Mouse (Mus musculus) kidney, postnatal 4 days (tissue): Measurements from ENCODE around the gene Tigit.

Experiments
- DNase-seq, 2 experiments: peaks; one replicate each; pipeline ENCODE4 v3.0.0; 2021; ENCODE audit warnings: mixed read lengths in 2 of 2

Gene Tigit

GRCm38 (mm10) chr16:43664861-43665260 is 915 bp upstream of the Tigit start:
- DNase-seq, result no peak

DNA sequence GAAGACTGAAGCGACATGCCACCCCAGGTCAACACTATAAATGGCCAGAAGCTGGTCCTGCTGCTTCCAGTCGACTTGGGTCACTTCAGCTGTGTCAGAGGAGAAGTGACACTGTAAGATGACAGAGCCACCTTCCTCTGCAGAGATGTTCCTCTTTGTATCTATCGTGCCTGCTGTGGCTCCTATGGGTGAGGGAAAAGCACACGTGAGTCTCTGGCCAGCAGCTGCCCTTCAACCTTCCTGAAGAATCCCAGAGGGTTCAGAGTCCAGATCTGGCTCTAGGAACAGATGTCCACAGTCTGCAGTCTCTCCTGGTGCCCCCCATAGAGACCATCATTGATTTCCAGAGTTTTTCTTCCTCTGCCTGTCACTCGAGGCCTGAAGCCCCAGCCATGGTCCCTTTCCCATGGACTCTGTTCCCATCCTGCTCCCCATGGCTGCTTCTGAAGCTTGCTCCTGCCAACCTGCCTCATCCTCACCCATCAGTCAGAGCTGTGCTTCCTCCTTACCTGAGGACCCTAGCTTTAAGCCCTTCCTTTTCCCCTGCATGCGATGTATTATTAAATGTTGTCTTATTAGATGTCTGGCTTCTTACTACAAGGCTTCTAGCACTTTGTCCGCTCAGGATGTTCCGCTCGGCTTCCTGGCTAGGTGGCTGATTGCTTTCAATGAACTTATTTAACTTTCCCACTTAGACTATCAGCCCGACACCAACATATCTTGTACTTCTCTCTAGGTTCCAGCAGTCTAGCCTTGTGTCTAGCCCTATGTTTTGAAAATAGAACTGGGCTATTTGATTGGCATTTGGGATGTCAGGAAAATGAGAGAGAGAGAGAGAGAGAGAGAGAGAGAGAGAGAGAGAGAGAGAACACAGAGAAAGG is 1.6 kb downstream of the Tigit start:
- no peak for DNase-seq

- DNase-seq, result no peak
These were observed 2.4 kb downstream of the Tigit start for GRCm38 (mm10) chr16:43661576-43661975.

GRCm38 (mm10) chr16:43655183-43655787 is 8.7 kb downstream of the Tigit start:
- no peak for DNase-seq

DNA sequence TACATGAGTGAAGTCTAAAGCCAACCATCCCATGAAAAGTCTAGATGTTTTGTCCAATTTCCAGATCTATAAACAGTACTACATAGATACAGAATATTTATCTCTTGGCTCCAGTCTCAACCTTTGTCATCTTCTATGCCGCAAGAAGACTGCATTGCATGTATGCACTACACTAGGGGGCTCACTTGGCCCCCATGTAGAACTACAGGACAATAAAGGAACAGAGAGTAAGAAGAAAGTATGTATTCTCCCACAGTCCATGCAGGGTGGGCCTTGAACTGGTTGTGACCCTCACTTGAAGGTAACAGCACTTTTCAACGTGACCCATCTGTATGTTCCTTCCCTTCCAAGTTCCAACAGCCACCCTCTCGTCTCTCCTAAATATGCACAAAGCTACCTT is 9.7 kb downstream of the Tigit start:
- no peak for DNase-seq

DNA sequence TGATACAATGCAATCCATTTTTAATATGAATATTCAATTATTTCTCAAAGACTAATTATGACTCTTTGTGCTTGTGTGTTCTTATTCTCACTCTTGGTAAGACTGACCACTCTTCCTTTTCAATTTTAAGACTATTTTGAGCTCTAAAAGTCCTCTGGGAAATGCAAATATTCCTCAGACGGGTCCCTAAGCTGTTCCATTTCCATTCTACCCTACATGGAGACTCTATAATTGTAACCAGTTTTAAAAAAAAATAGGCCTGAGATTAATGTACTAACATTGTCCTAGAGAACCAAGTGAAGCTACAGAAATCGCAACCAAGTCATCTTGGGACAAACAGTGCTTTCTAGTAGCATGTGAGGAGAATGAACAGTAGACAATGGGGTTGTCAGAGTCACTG is 10.7 kb downstream of the Tigit start:
- DNase-seq, result no peak

DNA sequence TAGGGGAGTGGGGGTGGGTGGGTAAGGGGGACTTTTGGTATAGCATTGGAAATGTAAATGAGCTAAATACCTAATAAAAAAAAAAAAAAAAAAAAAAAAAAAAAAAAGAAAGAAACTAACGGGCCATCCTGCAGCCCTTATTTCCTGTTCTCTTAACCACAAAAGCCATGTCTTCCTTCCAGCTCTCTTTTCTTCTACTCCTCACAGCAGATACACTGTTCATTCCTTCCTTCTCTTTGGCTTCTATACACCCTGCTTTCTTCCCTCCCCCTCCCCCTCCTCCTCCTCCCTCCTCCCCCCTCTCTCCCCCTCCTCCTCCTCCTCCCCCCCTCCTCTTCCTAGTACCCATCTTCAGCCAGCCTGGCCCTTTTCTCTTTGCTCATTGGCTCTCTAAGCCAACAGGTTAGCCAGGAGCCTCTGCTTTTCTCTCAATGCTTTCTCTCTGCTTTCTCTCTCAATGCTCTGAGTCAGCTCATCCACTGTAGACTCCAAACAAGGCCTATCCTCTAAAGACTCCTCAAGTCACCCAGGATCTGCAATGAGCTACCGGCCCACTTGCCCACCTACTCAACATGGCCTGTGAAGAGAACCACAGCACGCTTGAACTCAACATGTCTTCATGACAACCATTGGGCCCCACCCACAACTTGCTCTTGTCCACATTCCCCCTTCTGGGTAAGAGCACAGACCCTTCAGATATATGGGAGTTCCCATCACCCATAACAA is 13.4 kb downstream of the Tigit start:
- DNase-seq, result no peak

- DNase-seq, result no peak
These were observed 16.3 kb downstream of the Tigit start for GRCm38 (mm10) chr16:43647641-43648040.

DNA sequence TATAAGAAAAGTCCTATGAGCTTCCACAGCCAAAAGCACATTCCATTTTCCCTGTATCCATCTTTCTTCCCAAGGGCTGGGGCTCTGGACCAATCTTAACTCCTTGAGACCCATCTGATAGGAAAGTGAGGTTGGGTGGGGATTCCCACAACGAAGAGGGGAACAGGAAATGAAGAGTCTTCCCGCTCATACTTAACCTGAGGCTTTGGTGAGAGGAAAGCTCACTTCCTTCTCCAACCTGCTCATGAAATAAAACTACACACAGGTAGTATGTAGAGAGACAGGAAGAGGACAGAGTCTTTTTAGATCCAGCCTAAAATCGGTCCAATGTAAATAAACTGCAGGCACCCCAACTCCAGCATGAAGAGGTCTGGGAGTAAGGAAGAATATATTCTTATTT is 17.0 kb downstream of the Tigit start:
- DNase-seq, result no peak

DNA sequence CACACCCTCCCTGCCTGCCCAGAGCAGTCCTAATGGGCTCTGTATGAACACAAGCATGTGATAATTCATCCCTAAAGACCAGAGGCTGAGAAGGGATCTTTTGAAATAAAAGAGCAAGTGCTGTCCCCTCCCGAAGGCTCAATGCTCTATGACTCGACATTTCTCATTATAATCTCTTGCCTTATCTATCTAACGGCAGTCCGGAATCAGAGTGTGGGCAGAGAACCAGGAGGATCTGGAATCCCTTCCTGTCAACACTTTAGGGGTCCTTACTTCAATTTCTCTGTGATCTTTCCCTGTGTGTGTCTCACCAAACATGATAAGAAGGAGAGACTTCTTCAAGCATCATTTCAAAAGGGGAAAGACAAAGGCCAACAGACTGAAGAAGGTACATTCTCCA is 18.1 kb downstream of the Tigit start:
- DNase-seq, result no peak

GRCm38 (mm10) chr16:43641230-43641629 is 22.7 kb downstream of the Tigit start:
- no peak for DNase-seq

DNA sequence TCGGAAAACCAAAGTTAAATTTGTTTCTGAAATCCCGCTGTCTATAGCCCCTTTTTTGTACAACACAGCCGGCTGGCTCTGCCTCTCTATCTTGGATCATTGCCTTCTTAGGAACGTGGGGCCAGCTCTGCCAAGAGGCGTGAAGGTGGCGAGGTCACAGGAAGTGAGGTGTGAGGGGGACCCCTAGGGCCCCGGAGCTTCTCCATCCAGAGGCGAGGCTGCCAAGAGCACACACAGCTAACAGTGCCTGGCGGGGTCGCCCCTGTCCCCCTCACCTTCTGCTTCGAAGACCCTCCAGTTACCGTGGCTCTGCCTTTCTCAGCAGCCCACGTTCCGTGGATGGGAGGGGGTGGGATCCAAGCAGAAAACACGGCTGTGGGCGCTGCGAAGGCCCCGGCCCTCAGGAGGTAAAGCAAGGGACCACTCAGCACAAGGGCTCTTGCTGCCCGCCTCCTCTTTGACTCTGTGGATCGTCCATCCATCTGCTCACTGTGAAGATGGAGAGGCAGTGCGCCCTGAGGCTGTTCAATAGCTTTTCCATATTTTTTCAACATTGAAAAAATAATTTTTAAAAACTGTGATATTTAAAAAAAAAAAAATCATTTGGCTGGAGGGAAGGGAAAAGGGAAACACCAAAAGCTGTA is 25.4 kb downstream of the Tigit start:
- DNase-seq, result peak; percentile 6 to 11

DNA sequence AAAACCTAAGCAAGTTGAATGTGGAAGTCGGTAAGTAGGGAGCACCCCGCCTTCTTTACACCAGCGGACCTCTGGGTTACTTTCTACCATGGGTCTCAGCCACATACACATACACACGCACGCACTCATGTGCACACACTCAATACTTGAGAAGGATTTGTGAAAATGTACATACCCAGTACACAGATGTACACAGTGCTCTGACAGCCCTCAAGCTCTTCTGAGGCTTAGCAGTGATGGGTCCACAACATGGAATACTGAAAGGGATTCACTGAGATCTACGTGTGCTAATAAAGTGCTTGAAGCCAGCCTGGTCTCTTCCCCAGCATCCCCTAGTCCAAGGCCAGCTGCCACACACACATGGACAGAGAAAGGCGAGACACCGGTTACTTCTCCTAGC is 26.7 kb downstream of the Tigit start:
- DNase-seq, result no peak

- no peak for DNase-seq
These were observed 29.9 kb downstream of the Tigit start for GRCm38 (mm10) chr16:43634037-43634436.

GRCm38 (mm10) chr16:43631758-43632157 is 32.2 kb downstream of the Tigit start:
- no peak for DNase-seq

- no peak for DNase-seq
These were observed 35.3 kb downstream of the Tigit start for GRCm38 (mm10) chr16:43628662-43629061.

DNA sequence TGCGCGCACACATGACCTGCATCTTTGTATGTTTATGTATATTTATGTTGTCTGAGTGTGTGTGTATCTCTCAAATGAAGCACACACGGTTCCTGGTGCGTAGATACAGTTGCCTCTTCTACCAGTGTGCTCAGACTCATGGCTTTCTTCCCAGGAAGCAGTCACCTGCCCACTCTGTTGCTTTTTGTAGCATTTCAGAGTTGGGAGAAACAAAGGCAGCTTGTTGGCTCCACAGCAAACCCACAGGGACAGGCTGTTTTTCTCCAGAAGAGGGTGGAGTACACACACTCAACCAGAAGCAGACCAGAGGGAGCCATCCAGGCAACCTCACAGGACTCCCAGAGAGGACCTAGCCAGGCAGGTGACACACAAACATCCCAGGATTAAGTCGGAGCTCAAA is 38.0 kb downstream of the Tigit start:
- no peak for DNase-seq

- no peak for DNase-seq
These were observed 38.7 kb downstream of the Tigit start for GRCm38 (mm10) chr16:43625289-43625688.

DNA sequence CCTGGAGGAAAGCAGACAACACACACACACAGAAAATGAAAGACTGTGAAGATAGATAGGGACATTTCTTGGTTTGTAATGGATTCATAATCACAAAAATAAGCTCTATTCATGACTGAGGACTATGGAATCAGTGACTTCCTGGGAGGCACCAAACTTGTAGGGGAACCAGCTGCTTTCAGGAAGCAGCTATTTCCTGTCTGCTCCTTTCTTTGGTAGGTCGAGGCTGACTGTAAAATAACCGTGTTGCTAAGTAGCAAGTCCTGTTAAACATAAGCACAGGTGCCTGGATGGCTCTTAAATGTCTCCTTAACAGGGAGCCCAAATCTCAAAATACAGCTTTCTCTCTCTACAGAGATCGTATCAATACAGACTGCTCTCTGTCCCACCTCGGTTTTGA is 39.1 kb downstream of the Tigit start:
- no peak for DNase-seq

DNA sequence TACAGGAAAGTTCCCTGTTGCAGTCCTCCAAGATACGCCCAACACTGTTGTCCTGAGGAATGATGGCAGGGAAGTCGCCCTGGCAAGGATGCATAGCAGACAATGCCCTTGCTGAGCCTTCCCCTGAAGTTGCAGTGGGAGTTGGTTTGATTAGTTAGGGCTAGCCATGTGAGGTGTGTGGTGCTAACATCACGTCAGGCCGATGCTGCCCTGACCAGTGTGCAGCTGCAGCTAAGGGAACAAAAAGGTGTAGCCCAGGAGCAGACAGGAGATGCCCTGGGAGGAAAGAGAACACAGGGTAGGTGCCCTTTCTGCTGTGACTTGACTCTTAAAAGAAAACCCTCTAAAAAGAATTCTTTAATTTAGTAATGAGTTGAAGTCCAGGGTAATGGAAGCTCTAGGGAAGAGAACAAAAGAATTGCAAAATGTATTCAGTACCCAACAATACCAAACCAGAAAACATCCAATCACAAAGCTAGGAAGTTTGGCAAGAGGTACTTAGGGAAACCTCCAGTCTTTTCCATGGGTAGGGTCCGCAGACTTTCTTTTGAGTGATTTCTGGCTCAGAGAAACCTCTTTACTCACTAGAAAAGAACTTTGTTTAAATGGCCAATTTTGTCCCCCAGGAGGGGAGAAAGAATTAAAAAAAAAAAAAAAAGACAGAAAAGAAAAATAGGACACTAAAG is 40.5 kb downstream of the Tigit start:
- DNase-seq, result no peak

DNA sequence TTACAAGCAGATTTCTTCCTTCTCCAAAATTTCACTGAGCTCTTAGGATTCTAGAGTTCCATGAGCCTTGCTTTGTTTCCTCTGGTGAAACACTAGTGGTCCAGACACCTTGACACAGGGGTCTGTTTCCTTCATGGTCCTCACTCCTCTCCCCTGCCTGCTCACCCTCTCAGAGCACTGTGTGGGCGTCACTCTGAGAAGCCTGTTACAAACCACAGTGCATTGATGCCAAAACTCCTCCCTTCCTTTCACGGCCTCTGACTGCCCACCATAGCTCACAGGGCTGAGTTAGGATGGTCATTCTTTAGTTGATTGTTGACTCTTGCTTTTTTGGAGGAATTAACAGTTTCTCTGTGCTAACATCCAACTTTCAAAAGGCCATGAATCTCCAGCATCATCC is 43.6 kb downstream of the Tigit start:
- no peak for DNase-seq

DNA sequence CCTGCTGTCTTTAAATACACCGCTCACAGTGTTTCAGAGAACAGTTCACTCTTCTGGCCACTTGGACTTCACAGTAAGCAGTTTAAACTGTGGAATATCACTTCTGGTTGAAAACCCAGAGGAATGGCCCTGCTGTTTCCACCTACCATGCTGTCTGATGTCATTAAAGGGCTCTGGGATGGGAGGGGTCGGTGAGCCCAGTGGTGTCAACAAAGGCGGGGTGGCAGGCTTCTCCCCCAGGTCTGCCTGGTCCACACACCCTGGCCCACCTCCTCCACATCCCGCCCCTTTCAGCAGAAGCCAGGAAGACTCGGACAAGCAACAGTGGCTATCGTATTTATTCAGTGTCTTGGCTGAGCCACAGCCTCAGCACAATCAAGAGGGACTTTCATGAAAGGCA is 44.7 kb downstream of the Tigit start:
- DNase-seq, result peak; percentile 24 to 34

GRCm38 (mm10) chr16:43618286-43618685 is 45.7 kb downstream of the Tigit start:
- no peak for DNase-seq
